Mouse (Mus musculus) cerebellum, adult 2 months (tissue): ENCODE data around the gene Gm20708.

Source experiments
- CTCF ChIP-seq: fragments of 200-500 bp; IDR thresholded peaks from 2 replicates; pipeline ENCODE4 v1.5.1; 2011; ENCODE audit warnings: low read depth, mild to moderate bottlenecking, control low read depth, low read length, moderate library complexity, borderline replicate concordance; ENCODE audit not compliant: insufficient read depth
- POLR2A ChIP-seq: fragments of 200-500 bp; IDR thresholded peaks from 2 replicates; pipeline ENCODE4 v1.6.1; 2011; ENCODE audit warnings: low read length, control low read depth, borderline replicate concordance; ENCODE audit not compliant: insufficient read depth

DNA sequence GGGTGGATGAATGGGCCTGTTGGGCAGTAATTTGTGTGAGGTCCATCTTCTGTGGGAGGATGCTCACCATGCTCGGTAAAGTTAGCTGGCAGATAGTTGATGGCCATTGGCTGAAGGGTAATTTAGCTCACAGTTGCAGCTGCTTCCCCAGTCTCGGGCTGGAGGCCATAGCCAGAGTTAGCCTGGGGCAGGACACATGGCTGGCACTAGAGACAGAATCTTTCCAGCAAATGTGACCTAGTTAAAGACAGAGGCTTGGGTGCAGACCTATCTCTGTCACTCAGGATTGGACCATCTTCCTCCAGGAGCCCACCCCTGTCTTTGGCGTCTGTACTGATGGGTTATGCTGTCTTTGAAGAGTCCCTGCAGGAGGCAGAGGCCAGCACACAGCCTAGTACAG lies 48.9 kb downstream of the Gm20708 start:
- TF ChIP-seq POLR2A (no peak), CTCF (no peak)
